Mouse (Mus musculus) G1E-ER4 (cell line): ENCODE measurements around the gene C7. TPM values are rescaled to one million over a fixed set of nuclear protein-coding genes. Genes with fewer than 3 reads are reported as not detected.

ENCODE experiments used
- GATA1 ChIP-seq: IDR thresholded peaks from one replicate; pipeline ENCODE4 v1.8.0; 2012; ENCODE audit warnings: low read length, inconsistent platforms
- polyA plus RNA-seq: library from polyadenylated mRNA; stranded (reverse); fragments of >175 nt; gene quantifications from 2 replicates; pipeline ENCODE4 v1.2.3, GENCODE M21; 2012

The C7 gene
- polyA plus RNA-seq, result not detected in 2 replicates

GRCm38 (mm10) chr15:5063635-5064034 is at the start of gene C7:
TSS of gene C7 (minus strand) at chr15:5063740.
- no peak for TF ChIP-seq GATA1

DNA sequence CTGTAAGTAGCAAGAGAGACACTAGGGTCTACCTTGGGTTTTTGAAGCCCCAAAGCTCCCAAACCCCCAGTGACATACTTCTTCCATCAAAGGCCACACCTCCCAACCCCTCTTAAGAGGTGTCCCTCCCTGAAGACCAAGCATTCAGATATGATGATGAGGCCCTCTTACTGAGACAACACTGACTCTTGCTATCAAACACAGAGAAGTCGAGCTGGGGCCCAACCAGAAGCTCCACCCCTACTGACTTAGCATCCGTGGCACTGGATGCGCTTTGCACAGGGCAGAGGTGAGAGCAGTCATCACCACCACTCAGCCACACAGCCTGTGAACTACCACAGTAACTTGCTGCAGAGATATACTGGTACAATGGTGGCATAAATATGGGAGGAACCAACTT is 49.1 kb upstream of the C7 start:
- TF ChIP-seq GATA1, result no peak

- TF ChIP-seq GATA1, result no peak
Measured at GRCm38 (mm10) chr15:5108655-5109040, 45.1 kb upstream of the C7 start.

DNA sequence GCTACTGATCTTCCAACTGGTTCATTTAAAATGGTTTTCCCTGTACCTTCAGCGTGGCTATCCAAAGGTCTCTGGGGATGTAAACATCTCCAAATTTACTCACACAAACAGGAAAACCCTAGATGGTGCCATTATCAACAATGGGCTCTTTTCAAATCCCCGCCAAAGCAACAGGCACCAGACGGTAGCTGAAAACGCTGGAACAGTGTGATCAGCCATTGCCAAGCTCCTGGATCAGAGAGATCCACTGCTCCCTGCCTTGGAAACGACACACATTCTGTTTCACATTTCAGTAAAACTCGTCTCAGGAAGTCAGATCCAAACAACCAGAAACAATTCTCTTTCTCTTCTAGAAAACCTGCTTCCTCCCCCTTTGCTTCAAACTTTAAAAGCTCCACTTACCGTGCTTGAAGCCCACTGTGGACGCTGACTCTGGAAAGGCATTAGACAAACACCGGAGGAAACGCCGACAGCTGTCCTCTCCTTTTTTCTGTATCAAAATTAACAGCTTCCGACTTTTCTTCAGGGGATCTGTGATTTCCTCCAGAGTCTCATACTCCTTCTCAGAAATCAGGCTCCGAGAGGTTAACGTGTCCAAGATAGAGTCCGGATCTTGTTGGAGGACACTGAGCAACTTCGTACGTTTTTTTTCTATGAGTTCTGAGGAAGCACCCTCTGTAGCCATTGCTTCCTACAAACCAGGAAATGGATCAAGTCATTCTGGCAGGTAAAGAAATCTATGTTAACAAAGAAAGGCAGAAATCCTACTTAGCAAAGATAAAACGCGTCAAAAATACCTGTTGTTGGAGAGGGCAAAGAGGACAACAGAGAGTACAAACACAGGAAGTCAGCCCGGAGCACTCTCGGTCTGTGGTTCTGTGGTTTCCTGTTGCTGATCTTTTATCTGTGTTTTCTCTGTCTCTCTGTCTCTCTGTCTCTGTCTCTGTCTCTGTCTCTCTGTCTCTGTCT is 44.4 kb upstream of the C7 start, which contains the start of gene Card6:
TSS of gene Card6 (minus strand) at position 854 of the 969 bp plus-strand sequence.
- TF ChIP-seq GATA1, result no peak

DNA sequence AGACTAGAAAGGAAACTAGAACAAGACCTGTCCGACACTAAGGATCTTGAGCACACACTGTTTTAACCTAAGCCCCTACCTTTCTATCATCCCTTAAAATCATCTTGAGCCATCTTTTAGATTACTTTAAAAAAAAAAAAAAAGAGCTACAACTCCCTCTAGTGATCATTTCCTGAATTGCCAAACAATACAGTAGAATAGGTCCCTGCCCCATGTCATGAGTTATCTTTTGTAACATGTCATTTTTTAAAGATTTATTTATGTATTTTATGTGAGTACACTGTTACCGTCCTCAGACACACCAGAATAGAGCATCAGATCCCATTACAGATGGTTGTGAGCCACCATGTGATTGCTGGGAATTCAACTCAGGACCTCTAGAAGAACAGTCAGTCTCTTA is 42.8 kb upstream of the C7 start:
- no peak for TF ChIP-seq GATA1

DNA sequence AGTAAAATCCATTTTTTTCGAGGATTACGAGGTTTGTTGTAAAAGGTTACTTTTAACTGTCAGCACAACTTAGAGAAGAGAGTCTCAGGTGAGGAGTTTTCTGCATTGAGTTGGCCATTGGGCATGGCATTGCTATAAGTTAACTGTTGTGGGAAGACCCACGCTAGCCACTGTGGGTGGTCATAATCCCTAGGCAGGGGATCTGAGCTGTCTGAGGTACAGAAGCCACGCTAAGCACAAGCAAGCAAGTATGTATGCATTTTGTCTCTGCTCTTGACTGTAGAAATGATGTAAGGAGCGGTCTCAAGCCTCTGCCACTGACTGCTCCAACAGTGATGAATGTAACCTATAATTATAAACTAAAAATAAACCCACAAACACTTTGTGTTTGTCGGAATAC is 42.4 kb upstream of the C7 start:
- TF ChIP-seq GATA1, result no peak

DNA sequence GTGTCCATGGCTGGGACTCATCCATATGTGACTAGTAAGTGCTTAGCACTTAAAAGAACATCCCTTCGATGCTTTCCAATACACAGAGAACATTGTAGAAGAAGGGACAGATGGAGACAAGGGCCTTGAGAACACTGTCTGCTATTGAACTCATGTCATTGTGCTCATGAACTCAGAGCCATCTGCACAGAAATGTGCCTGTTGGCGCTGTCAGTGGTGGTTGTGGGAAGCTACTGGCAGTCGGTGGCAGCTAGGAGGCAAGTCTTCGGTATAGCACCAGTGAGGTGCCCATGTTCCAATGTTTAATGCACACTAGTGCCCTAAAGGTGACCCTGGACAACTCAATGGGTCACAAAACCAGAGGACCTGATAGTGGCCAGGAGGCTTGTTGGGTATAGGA is 38.8 kb upstream of the C7 start:
- TF ChIP-seq GATA1, result no peak

- peak; percentile 24 for TF ChIP-seq GATA1
Measured at GRCm38 (mm10) chr15:5097376-5097775, 33.8 kb upstream of the C7 start.

DNA sequence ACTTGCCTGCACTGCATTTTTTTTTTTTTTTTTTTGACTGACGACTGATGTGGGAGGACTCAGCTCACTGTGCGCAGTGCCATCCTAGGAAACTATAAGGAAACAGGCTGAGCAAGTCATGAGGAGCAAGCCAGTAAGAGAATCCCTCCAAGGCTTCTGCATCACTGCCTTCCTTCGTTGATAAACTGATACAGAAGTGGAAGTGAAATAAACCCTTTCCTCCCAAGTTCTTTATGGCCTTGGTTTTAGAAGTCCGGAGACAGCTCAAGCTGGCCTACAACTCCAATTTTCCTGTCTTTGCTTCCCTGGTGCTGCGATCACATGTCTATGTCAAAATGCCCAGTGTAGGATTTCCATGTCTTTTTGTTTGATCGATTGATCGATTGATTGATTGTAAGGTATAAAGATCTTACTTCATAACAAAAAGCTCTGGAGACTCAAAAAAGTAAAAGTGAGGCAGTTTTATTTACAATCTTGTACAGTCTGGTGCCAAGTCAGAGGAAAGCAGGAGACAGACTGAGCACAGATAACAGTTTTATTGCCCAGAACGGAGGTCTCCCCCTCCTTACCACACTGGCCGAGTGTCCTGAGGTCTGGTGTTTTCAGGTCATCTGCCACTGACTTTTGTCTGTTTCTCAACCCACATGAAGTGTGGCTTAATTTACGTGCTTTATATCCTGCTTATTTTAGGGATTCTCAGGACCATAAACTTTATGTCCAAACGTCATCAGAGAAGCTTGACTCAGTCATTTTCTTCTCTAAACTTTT is 32.2 kb upstream of the C7 start:
- no peak for TF ChIP-seq GATA1

DNA sequence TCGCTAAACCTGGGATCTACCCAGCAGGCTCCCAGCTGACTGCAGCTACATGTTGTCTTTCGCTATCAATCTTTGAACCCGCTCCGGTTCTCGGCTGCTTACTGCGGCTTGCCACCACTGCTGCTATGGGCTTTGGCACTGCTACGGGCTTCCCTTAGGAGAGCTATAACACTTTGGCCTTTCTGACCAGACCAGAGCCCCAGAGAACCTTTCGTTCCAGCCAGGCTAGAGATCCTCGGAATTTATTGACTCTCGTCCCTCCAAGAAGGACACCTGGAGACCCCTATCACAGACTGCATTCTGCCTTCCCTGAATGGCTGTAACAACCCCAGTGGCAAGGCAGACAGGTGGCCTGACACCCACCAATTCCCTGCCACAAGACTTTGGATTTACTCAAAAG is 26.6 kb upstream of the C7 start:
- no peak for TF ChIP-seq GATA1

GRCm38 (mm10) chr15:5088850-5089608 is 25.5 kb upstream of the C7 start:
- no peak for TF ChIP-seq GATA1

DNA sequence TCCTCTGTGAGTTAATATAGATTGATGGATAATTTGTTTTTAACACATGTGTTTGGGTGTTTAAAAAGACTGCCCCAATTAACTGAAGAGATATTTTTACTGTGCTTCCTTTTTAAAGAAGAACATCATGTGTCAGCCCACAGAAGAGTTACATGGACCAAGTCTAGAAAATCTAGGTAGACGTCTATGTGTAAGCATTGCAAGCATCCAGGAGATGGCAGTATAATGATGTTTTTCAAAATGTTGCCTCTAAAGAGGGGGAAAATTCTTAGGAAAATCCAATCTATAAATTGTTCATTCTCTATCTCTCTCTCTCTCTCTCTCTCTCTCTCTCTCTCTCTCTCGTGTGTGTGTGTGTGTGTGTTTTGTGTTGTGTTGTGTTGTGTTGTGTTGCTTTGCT is 22.6 kb upstream of the C7 start:
- TF ChIP-seq GATA1, result no peak

DNA sequence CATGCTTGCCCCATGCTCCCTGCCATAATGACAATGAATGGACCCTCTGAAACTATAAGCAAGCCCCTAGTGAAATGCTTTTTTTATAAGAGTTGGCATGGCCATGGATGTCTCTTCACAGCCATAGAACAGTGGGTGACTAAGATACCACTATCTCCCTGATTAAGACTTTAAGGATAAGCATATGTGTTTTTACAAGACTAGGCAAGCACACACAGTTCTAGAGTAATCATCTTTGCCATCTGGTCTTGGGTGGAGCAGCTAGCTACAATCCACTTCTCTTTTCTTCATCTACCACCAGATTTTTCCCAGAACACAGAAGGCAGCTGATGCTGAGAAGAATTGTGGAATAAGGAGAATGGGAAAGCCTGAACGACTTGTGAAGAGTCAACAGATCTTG is 17.7 kb upstream of the C7 start:
- peak; percentile 76 for TF ChIP-seq GATA1

- no peak for TF ChIP-seq GATA1
Measured at GRCm38 (mm10) chr15:5068801-5069518, 5.4 kb upstream of the C7 start.

DNA sequence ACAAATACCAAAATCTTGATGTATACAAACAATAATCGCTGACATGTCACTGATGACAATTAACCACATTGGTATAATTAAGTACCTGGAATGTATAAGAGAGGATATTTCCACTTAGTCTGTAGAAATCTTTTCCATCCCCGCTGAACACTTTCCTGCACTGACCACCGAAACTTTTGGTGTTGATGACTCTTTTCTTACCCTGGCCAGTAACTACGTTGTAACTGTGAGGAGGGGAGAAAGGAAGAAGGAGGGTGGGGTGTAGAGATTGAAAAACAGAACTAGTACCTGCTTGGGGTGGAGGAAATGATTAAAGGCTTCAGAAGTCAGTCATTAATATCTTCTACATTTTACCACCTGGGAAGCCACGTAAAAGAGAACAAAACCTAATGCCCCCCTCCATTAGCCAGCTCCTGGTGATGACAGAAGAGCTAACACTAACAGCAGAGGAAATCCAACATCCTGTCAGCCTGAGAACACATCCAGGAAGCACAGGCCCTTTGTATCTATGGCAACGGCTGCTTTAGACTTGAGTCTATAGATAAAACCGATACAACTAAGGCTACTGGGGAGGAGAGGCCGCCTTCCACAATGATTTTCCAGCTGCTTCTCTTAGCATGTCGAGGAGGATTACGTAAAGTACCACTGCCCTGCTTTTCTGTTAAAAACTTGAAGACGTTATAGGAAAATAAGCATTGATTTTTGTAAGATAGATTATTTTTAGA is 17.8 kb downstream of the C7 start:
- TF ChIP-seq GATA1, result no peak
